Mouse (Mus musculus): ENCODE results near the gene Gabra5.

The Gabra5 gene

GRCm38 (mm10) chr7:57386517-57387340 is 123.1 kb downstream of the Gabra5 start, which contains the start of gene Gabrg3:
Gabrg3 (minus strand) TSS chr7:57387188.
- peak in 1 of 2 experiments; percentile 43 for DNase-seq (ENCODE audit: low spot score in 2 of 2)

- DNase-seq (ENCODE audit: low spot score in 2 of 2): no peak
Observed at GRCm38 (mm10) chr7:57384112-57384511, 125.7 kb downstream of the Gabra5 start.

- DNase-seq (ENCODE audit: low spot score in 2 of 2): no peak
Observed at GRCm38 (mm10) chr7:57366013-57366390, 143.9 kb downstream of the Gabra5 start.

- no peak for DNase-seq (ENCODE audit: low spot score in 2 of 2)
Observed at GRCm38 (mm10) chr7:57365134-57366012, 144.5 kb downstream of the Gabra5 start.

GRCm38 (mm10) chr7:57363812-57364211 is 146.0 kb downstream of the Gabra5 start:
- DNase-seq (ENCODE audit: low spot score in 2 of 2): no peak

- no peak for DNase-seq (ENCODE audit: low spot score in 2 of 2)
Observed at GRCm38 (mm10) chr7:57357871-57358540, 151.9 kb downstream of the Gabra5 start.

All from frontal cortex, postnatal 25 days (tissue).